Mouse (Mus musculus): ENCODE data around the gene Ak5. TPM values are rescaled to one million over a fixed set of nuclear protein-coding genes. Genes with fewer than 3 reads are reported as not detected.

Ak5 gene
- polyA plus RNA-seq, 1 experiment, result 63.5 TPM

DNA sequence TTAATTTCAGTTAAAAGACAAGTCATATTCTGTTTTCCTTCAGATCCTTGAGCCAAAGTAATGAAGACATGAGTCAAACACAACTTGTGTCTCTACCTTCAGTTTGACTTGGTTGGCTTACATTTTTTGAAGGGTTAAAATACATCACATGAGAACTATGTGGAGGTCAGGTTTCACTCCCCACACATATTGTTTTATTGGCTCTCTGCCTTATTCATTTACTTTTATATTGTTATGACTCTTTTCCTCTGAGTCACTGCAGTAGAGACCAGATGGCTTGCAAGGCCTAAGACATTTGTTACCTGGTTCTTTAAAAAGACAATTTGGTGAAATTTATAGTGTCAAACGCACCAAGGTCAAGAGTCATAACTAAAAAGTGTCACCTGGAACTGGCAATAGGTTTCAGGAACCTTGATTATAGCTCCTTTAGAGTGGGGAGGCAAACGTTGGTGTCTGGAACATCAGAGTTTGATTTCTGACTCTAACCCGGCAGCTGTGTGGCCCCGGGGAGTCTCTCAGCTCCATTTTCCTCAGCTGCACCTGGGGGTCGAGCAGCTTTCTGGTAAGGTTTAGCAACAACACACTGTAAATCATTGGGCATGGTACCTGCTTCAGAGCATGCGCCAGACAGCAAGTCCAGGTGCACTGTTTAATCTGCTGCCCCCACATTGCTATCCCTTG is 145.4 kb downstream of the Ak5 start:
- DNase-seq (ENCODE audit: extremely low spot score in 1 of 2, low spot score in 1 of 2), result no peak

- peak; percentile 44 to 75 for DNase-seq (ENCODE audit: extremely low spot score in 1 of 2, low spot score in 1 of 2)
Measured at GRCm38 (mm10) chr3:152521054-152521453, 147.1 kb downstream of the Ak5 start.

- DNase-seq (ENCODE audit: extremely low spot score in 1 of 2, low spot score in 1 of 2), result no peak
Measured at GRCm38 (mm10) chr3:152520074-152520473, 148.1 kb downstream of the Ak5 start.

GRCm38 (mm10) chr3:152519556-152519955 is 148.6 kb downstream of the Ak5 start:
- DNase-seq (ENCODE audit: extremely low spot score in 1 of 2, low spot score in 1 of 2), result no peak

DNA sequence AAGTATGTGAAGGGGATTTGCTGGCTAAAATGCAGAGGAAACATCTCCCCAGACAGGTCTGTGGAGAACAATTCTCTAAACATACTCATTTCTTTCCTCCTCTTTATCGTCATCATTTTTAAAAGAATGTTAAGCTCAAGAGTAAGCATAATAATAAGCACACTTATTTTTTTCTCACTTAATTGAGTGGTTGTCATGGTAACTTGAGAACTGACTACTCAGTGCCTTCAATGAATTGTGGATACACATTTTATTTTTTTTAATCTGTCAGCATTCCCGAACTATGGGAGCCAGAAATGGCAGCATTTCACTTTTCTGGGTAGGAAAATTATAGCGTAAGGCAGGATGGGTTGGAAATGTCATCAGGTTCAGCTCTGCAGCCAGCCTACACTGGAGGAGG is 151.6 kb downstream of the Ak5 start:
- no peak for DNase-seq (ENCODE audit: extremely low spot score in 1 of 2, low spot score in 1 of 2)

- DNase-seq (ENCODE audit: extremely low spot score in 1 of 2, low spot score in 1 of 2), result no peak
Measured at GRCm38 (mm10) chr3:152515959-152516358, 152.2 kb downstream of the Ak5 start.

GRCm38 (mm10) chr3:152512517-152512916 is 155.6 kb downstream of the Ak5 start:
- DNase-seq (ENCODE audit: extremely low spot score in 1 of 2, low spot score in 1 of 2), result no peak

DNA sequence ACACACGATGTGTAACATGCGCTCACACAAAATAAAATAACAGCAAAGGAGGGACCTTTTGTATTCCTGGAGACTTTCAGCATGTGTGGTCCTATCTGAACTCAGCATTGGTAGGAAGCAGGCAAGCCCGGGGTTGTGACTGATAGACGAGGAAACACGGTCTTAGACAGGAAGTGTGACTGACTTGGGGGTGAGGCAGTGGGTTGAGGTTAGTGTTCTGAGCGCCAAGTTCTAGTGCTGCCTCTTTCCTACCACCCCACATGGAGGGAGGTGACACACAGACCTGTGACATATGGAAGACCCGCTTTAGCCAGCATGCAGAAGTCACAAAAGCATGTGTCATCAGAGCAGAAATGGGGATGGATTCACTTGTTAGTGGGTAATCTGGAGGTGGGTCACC is 158.9 kb downstream of the Ak5 start:
- no peak for DNase-seq (ENCODE audit: extremely low spot score in 1 of 2, low spot score in 1 of 2)

GRCm38 (mm10) chr3:152508419-152508993 is 159.7 kb downstream of the Ak5 start:
- DNase-seq (ENCODE audit: extremely low spot score in 1 of 2, low spot score in 1 of 2), result no peak

GRCm38 (mm10) chr3:152507900-152508299 is 160.3 kb downstream of the Ak5 start:
- DNase-seq (ENCODE audit: extremely low spot score in 1 of 2, low spot score in 1 of 2), result no peak

- DNase-seq (ENCODE audit: extremely low spot score in 1 of 2, low spot score in 1 of 2), result no peak
Measured at GRCm38 (mm10) chr3:152498968-152499696, 169.0 kb downstream of the Ak5 start.

GRCm38 (mm10) chr3:152497842-152498241 is 170.3 kb downstream of the Ak5 start:
- DNase-seq (ENCODE audit: extremely low spot score in 1 of 2, low spot score in 1 of 2), result no peak

DNA sequence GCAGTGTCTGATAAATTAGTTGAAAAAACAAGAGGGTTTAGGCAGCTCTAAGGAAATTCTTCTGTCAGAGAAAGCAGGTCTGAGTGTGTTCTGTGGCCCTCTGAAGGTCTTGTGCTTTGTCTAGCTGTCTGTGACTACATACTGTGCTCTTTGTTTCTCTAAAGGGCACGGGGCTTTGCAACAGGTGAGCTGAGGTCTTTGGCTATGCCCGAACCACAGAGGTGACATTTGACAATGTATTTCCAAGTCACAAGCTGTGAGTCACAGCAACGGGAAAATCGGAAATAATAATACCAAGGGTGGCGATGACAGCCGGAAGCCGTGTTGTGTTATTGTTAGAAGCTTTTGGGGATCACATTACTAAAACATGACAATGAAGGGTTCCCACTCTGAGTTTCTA is 171.1 kb downstream of the Ak5 start:
- DNase-seq (ENCODE audit: extremely low spot score in 1 of 2, low spot score in 1 of 2), result no peak

- no peak for DNase-seq (ENCODE audit: extremely low spot score in 1 of 2, low spot score in 1 of 2)
Measured at GRCm38 (mm10) chr3:152495415-152495898, 172.7 kb downstream of the Ak5 start.

GRCm38 (mm10) chr3:152494667-152495360 is 173.3 kb downstream of the Ak5 start:
- DNase-seq (ENCODE audit: extremely low spot score in 1 of 2, low spot score in 1 of 2), result no peak

- DNase-seq (ENCODE audit: extremely low spot score in 1 of 2, low spot score in 1 of 2), result no peak
Measured at GRCm38 (mm10) chr3:152493813-152494212, 174.3 kb downstream of the Ak5 start.

GRCm38 (mm10) chr3:152492241-152492640 is 175.9 kb downstream of the Ak5 start:
- DNase-seq (ENCODE audit: extremely low spot score in 1 of 2, low spot score in 1 of 2), result no peak

DNA sequence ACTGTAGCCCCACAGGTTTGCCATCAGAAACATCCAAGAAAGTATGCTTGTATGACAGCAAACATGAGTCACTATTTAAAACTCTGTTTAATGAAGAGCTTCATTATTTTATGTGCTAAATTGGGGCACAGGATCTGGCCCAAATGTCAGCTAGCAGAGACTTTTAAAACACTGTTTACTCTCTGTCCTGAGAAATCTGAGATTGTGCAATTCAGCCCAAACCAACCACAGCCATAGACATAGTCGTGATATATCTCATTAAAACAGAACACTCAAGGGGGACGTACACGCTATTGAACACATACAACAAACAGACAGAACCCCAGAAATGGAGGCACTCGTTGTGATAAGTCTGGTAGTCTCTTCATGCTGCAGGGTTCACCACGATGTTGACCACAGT is 177.7 kb downstream of the Ak5 start:
- no peak for DNase-seq (ENCODE audit: extremely low spot score in 1 of 2, low spot score in 1 of 2)

GRCm38 (mm10) chr3:152488964-152489363 is 179.2 kb downstream of the Ak5 start:
- no peak for DNase-seq (ENCODE audit: extremely low spot score in 1 of 2, low spot score in 1 of 2)

DNA sequence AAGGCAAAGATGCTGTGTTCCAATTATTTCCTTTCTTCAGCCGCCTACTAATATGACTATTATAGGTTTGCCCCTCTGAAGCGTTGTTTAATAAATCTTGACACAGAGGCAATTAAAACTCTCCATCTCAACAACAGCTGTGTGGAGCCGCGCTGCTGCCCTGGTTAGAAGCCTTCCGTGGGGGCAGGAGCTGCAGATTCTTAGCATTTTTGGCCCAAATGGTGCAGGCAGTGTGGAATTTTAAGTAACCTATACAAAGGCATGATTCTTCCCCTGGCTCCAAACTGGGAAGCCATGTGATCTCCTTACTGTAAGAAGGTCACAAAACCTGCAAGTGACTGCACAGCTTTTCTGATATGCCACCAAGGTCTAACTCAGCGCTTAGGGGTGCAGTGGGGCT is 184.0 kb downstream of the Ak5 start:
- peak in 1 of 2 experiments; percentile 59 for DNase-seq (ENCODE audit: extremely low spot score in 1 of 2, low spot score in 1 of 2)

GRCm38 (mm10) chr3:152483800-152484199 is 184.4 kb downstream of the Ak5 start:
- DNase-seq (ENCODE audit: extremely low spot score in 1 of 2, low spot score in 1 of 2), result peak in 1 of 2 experiments; percentile 41

Measured in frontal cortex, adult 2 months (tissue).